Mouse (Mus musculus) stomach, embryonic 16.5 days (tissue): ENCODE data around the gene Arfgap1. TPM values are rescaled to one million over a fixed set of nuclear protein-coding genes. Genes with fewer than 3 reads are reported as not detected.

ENCODE experiments used
- ATAC-seq: fragments of 200-750 bp; cut with Nextera tagmentation; 2 replicates; pipeline ENCODE4 v1.8.0; 2017; ENCODE audit warnings: moderate number of reproducible peaks, moderate TSS enrichment; ENCODE audit not compliant: insufficient read depth, low FRiP score
- H3K27ac ChIP-seq: fragments of 300-500 bp; sonication (generic); 2 replicates; pipeline ENCODE4 v1.5.1; 2014; ENCODE audit warnings: low read length
- H3K27me3 ChIP-seq: fragments of 300-500 bp; sonication (generic); 2 replicates; pipeline ENCODE4 v1.6.1; 2014; ENCODE audit warnings: low read length, control low read depth, mixed read lengths; ENCODE audit not compliant: control insufficient read depth, insufficient read depth
- H3K36me3 ChIP-seq: fragments of 300-500 bp; sonication (generic); 2 replicates; pipeline ENCODE4 v1.6.1; 2014; ENCODE audit warnings: low read length; ENCODE audit not compliant: control insufficient read depth, insufficient read depth
- H3K4me1 ChIP-seq: fragments of 300-500 bp; sonication (generic); 2 replicates; pipeline ENCODE4 v1.6.1; 2014; ENCODE audit warnings: low read length, control low read depth, mixed read lengths; ENCODE audit not compliant: control insufficient read depth, insufficient read depth
- H3K4me2 ChIP-seq: fragments of 300-500 bp; sonication (generic); 2 replicates; pipeline ENCODE4 v1.6.1; 2014; ENCODE audit warnings: low read depth, low read length, mixed read lengths
- H3K4me3 ChIP-seq: fragments of 300-500 bp; sonication (generic); replicated peaks from 2 replicates; pipeline ENCODE4 v1.5.1; 2014; ENCODE audit warnings: mild to moderate bottlenecking, low read length
- H3K9ac ChIP-seq: fragments of 300-500 bp; sonication (generic); 2 replicates; pipeline ENCODE4 v1.6.1; 2014; ENCODE audit warnings: low read length
- H3K9me3 ChIP-seq: fragments of 300-500 bp; sonication (generic); replicated peaks from 2 replicates; pipeline ENCODE4 v1.6.1; 2016; ENCODE audit warnings: low read length, control low read depth; ENCODE audit not compliant: control insufficient read depth
- WGBS: fragments of 180-500 bp; shearing (Covaris S2); extraction: QIAGEN DNeasy Blood & Tissue Kit; methylation state at CpG from one replicate; pipeline ENCODE4 v1.1.7; 2014; 5-methylcytosine and 5-hydroxymethylcytosine counted together
- polyA plus RNA-seq: library from polyadenylated mRNA; unstranded; fragments of >200 nt; fragmentation: Nextera tagmentation; extraction: Ambion mirVana; gene quantifications from 2 replicates; pipeline ENCODE4 v1.2.1, GENCODE M21; 2015

Gene Arfgap1
- polyA plus RNA-seq, 1 experiment from 2014 or later = 104 TPM

DNA sequence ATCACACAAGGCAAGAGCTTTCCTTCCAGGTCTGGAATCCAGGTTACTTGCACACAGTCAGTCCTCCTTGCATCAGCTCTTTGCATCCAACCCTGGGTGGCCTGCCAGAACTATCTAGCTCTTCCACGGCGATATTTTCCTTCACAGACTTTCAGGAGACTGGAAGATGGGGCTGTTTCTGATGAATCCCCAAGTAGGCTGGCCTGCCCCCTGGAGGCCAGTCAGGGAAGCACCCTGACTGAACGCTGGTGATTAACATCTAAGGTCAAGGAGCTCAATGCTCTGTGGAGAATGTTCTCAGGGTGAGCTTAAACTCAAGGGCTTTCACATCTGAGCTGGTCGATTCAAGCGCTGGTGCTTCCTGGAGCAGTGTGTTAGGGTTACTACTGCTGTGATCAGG, 3.1 kb upstream of the Arfgap1 start:
- 5% methylated on average over 5 of the region's 5 CpGs for WGBS
- no peaks in the 10 kb centered on the region for H3K9me3 ChIP-seq
- no peak for ATAC-seq
- no peaks in the 10 kb centered on the region for H3K36me3 ChIP-seq
- peak overlapping the region; percentile 78 for H3K27ac ChIP-seq
- peak overlapping the region; percentile 19; the same call in 1 of the 2 replicates for H3K9ac ChIP-seq
- no peak overlapping the region for H3K4me3 ChIP-seq
- H3K4me2 ChIP-seq = no peak overlapping the region
- H3K4me1 ChIP-seq = peaks cover 35% of the 10 kb centered on the region
- no peaks in the 10 kb centered on the region for H3K27me3 ChIP-seq

- ATAC-seq = no peak
- H3K4me1 ChIP-seq = peaks cover 35% of the 10 kb centered on the region
- no peaks in the 10 kb centered on the region for H3K27me3 ChIP-seq
- H3K36me3 ChIP-seq = peaks cover 4% of the 10 kb centered on the region; the same call in 1 of the 2 replicates
- H3K9me3 ChIP-seq = no peaks in the 10 kb centered on the region
- H3K4me3 ChIP-seq = peak overlapping the region; percentile 81
- H3K9ac ChIP-seq = peak overlapping the region; percentile 95
- WGBS = 9% methylated on average over 14 of the region's 14 CpGs
- peak overlapping the region; percentile 74 for H3K4me2 ChIP-seq
- H3K27ac ChIP-seq = peak overlapping the region; percentile 90
Measured at GRCm38 (mm10) chr2:180966092-180966882, 738 bp upstream of the Arfgap1 start.

GRCm38 (mm10) chr2:180981133-180981532, 14.1 kb downstream of the Arfgap1 start:
- H3K9ac ChIP-seq = no peak overlapping the region
- no peak overlapping the region for H3K27ac ChIP-seq
- H3K4me1 ChIP-seq = no peaks in the 10 kb centered on the region
- H3K4me2 ChIP-seq = no peak overlapping the region
- no peak for ATAC-seq
- H3K4me3 ChIP-seq = no peak overlapping the region
- H3K36me3 ChIP-seq = peaks cover 29% of the 10 kb centered on the region
- no peaks in the 10 kb centered on the region for H3K27me3 ChIP-seq
- H3K9me3 ChIP-seq = no peaks in the 10 kb centered on the region
- WGBS = 72% methylated on average over 6 of the region's 6 CpGs

- WGBS = 75% methylated on average over 2 of the region's 2 CpGs
- Histone ChIP-seq H3K36me3 (0 out of 2 replicates have a peak, but pooled peaks cover 14% of the 10 kb centered on the region), H3K9ac (no peak overlapping the region), H3K27ac (no peak overlapping the region), H3K27me3 (no peaks in the 10 kb centered on the region), H3K4me3 (no peak overlapping the region), H3K4me1 (peaks cover 5% of the 10 kb centered on the region; the same call in 1 of the 2 replicates), H3K4me2 (no peak overlapping the region), H3K9me3 (no peaks in the 10 kb centered on the region)
- ATAC-seq = no peak
Measured at GRCm38 (mm10) chr2:180985635-180986034, 18.6 kb downstream of the Arfgap1 start.

DNA sequence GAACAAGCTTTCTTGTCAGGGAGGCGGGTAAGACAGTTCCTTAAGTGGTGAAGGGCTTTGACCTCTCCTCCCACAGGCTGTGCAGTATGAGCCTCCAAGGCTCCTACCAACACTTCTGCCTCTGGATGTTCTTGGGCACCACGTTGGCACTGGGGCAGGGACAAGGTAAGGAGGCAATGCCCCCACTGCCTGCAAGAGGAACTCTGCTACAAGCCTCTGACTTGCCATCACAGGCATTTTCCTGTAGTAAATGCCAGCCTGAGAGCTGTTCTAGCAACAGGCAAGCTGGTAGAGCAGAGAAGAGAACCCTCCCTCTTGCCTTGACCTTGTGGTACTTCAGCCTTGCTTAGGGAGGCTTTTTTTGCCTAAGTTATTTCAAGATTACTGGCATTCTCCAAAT, 19.4 kb downstream of the Arfgap1 start, which contains the start of gene Col20a1:
Col20a1 (plus strand) TSS at position 87 of the 400 bp plus-strand sequence.
- H3K4me3 ChIP-seq = no peak within 1 kb of the TSS

DNA sequence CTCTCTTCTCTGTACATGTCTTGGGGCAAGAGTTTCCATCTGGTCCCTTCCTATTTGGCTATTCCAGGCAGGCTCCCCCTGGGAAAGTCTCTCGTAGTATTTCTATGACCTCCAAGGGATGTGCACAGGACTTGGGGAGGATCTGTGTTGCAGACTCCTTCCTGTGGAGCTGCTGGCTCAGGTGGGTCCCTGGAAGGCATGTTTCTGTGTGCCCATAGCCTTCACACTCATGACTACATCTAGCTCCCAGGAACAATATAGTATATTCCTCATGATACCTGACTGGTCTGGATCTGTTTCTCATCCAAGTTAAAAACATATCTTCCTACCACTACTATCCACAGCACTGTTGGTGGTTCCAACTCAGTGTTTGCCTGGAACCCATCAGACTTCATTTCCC, 20.0 kb downstream of the Arfgap1 start:
- H3K9ac ChIP-seq = no peak overlapping the region
- ATAC-seq = no peak
- no peaks in the 10 kb centered on the region for H3K27me3 ChIP-seq
- H3K27ac ChIP-seq = peak overlapping the region; percentile 75
- 0 out of 2 replicates have a peak, but pooled peaks cover 3% of the 10 kb centered on the region for H3K36me3 ChIP-seq
- no peak overlapping the region for H3K4me3 ChIP-seq
- H3K4me1 ChIP-seq = peaks cover 5% of the 10 kb centered on the region; the same call in 1 of the 2 replicates
- no peaks in the 10 kb centered on the region for H3K9me3 ChIP-seq
- 67% methylated on average over 1 of the region's 1 CpGs for WGBS
- H3K4me2 ChIP-seq = no peak overlapping the region

More for the DNA sequence above, 19.4 kb downstream of the Arfgap1 start, which contains the start of gene Col20a1:
- Histone ChIP-seq H3K36me3 (0 out of 2 replicates have a peak, but pooled peaks cover 8% of the 10 kb centered on the region), H3K4me1 (peaks cover 5% of the 10 kb centered on the region; the same call in 1 of the 2 replicates), H3K9me3 (no peaks in the 10 kb centered on the region), H3K27me3 (no peaks in the 10 kb centered on the region), H3K27ac (peak within 1 kb of the TSS; percentile 75), H3K9ac (no peak within 1 kb of the TSS), H3K4me2 (no peak within 1 kb of the TSS)
- ATAC-seq = no peak
- WGBS = 63% methylated on average over 2 of the region's 2 CpGs

DNA sequence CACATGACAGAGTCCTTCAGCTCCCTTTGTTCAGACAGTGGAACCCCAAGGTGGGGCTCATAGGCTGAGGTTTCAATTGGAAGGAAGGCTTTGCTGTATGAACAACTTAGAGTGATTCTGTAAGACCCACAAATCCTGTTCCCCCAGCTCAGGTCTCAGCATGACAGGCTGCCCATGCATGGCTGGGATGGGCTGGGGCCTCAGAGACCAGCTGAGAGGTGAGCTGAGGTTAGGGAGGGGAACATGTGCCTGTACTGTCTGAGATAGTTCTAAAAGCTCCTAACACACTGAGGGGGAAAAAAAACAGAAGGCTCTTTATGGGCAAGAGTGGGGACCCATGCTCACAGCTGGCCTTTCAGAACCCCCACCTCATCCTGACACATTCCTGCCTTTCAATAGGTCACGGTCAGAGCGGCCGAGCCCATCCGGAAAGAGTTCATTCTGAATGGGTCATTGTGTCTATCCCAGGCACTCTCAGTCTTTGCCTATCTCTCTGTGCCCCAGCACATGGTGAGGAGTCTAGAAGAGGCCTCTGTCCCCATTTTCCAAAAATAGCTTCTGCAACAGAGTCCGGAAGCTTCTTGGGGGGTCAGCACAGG, 20.5 kb downstream of the Arfgap1 start:
- H3K9me3 ChIP-seq = no peaks in the 10 kb centered on the region
- no peak overlapping the region for H3K9ac ChIP-seq
- H3K36me3 ChIP-seq = no peaks in the 10 kb centered on the region
- no peaks in the 10 kb centered on the region for H3K27me3 ChIP-seq
- H3K27ac ChIP-seq = peak overlapping the region; percentile 75
- H3K4me2 ChIP-seq = 0 out of 2 replicates have a peak overlapping the region, but pooled peaks have one; percentile 3
- peak; percentile 64; the same call in 1 of the 2 replicates for ATAC-seq
- no peak overlapping the region for H3K4me3 ChIP-seq
- H3K4me1 ChIP-seq = peaks cover 5% of the 10 kb centered on the region; the same call in 1 of the 2 replicates
- WGBS = 65% methylated on average over 5 of the region's 5 CpGs

DNA sequence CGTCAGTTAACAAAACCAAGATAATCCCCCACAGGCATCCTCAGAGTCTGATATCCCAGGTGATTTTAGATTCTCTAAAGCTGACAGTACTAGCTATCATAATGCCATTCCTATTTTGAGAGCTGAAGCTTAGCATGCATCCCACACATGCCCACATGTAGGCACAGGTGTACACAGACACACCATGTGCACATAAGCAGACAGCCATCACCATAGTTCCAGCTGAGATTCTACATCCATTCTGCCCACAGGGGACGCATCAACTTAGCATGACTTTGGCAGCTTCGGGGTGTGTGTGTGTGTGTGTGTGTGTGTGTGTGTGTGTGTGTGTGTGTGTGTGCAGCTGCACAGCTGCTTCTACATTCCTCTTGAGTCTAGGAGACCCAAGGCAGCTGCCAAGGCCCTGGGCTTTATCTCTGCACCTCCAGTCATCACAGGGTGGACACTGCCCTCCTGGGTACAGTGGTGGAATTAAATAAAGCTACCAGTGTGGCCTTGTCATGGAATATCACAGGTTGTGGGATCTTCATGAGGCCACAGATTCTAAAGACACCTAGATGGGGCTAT, 21.4 kb downstream of the Arfgap1 start:
- ATAC-seq = no peak
- WGBS = 54% methylated on average over 3 of the region's 3 CpGs
- Histone ChIP-seq H3K4me1 (peaks cover 5% of the 10 kb centered on the region; the same call in 1 of the 2 replicates), H3K9ac (no peak overlapping the region), H3K4me3 (no peak overlapping the region), H3K27me3 (no peaks in the 10 kb centered on the region), H3K36me3 (no peaks in the 10 kb centered on the region), H3K27ac (no peak overlapping the region), H3K4me2 (no peak overlapping the region), H3K9me3 (no peaks in the 10 kb centered on the region)

DNA sequence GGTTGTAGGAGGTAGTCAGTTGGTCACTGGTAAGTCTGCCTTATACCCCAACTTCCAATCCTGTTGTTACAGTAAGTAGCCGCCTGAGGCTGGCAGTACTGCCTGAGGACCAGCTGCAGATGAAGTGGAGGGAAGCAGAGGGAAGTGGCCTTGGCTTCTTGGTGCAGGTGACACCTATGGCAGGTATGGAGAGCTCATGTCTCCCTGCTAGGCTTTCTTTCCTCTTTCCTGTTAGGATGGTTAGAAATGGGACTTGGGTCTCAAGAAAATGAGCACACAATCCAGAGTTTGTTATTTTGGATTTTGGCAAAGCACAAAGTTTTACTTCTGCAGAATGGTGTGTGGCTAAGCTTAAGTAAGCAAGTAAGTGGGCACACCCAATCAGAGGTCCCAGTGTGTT, 21.9 kb downstream of the Arfgap1 start:
- no peak for ATAC-seq
- H3K27me3 ChIP-seq = no peaks in the 10 kb centered on the region
- H3K9ac ChIP-seq = no peak overlapping the region
- WGBS = 75% methylated on average over 1 of the region's 1 CpGs
- H3K36me3 ChIP-seq = no peaks in the 10 kb centered on the region
- no peak overlapping the region for H3K27ac ChIP-seq
- no peaks in the 10 kb centered on the region for H3K9me3 ChIP-seq
- H3K4me3 ChIP-seq = no peak overlapping the region
- no peak overlapping the region for H3K4me2 ChIP-seq
- peaks cover 5% of the 10 kb centered on the region; the same call in 1 of the 2 replicates for H3K4me1 ChIP-seq
